Mouse (Mus musculus) lung, postnatal 10 days (tissue): Measurements from ENCODE around the gene Hdac8.

Experiments used
- DNase-seq: peaks from one replicate; pipeline ENCODE4 v3.0.0; 2021

Gene Hdac8

GRCm38 (mm10) chrX:102504644-102505481 lies at the start of gene Hdac8:
Gene Hdac8 (minus strand): TSS chrX:102505359.
- DNase-seq: peak; percentile 66

DNA sequence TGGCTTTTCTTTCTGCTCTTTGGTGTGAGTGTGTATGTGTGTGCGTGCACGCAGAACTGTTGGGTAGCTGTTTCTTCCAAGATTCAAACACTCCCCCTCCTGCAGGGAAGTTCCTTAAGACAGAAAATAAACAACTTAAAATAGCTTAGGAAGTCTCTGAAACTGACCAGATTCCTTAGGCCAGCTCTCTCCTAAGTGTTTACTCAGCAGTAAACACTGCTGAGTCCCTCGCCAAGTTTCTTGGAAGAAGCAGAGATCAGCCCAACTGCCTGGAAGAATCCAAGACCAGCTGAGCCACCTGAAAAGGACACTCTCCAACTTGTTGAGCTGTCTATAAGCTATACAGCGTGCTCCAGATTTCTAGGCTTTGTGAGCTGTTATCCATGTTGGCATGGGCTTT lies 4.0 kb upstream of the Hdac8 start:
- DNase-seq: peak; percentile 24

DNA sequence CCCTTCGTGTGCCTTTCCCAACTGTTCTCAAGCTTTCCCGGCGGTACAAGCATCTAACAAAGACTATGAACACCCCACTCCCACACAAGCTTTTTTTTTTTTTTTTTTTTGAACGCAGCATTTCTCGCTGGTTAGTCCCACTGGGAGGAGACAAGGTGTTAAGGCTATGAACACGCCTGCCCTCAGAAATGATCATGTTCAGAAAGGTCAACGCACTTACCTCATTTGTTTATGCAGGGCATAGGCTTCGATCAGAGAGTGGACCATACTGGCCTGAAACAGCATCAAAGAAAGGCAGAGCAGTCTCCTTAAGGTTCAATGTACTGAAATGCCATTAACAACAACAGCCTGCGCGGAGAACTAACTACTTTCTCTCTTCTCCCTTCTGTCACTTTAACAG lies 980 bp downstream of the Hdac8 start:
- no peak for DNase-seq

DNA sequence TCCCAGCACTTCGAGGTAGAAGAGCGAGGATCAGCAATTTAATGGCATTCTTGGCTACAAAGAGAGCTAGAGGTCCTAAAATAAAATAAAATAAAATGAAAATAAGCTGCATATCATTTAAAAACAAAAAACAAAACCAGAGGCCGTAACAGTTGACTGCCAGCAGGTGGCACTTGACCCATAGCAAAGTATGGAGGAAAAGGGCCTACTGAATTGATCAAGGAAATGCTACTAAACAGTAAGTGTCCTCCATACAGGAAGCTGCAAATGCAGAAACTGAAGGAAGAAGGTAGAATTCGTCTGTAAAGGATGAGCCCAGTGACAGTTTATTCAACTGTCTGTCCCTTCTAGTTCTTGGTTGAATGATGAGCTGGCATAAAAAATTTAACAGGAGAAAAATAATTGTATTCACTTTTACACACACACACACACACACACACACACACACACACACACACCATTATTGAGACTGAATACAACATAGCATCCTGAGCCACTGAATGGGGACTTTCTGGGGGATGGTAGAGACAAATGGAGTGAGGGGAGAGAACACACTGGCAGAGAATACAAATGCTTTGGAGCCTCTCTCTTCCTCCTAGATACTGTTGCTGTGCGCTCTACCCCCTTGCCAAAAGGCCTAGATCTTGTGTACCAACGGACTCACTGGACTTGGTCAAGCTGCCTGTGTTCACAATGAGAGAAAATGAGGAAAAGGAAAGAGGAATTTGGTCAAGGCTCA lies 11.0 kb downstream of the Hdac8 start:
- peak; percentile 13 for DNase-seq

DNA sequence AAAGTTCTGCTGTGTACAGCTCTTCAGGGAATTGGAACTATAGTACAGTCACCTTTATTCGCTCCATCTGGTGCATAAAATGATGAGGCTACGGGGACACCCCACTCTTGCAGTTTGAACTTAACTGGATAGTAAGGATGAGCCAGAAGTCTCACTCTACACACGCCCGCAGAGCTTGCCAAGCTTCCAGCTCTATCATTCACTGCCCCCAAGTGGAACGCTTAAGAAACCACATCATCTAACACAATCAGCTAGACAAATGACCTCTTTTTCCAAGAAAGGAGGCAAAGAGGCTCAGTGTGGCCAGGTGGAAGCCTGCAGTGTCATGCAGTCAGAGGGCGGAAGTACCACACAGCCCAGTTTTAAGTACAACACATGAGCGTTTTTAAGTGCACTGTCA lies 19.6 kb downstream of the Hdac8 start:
- DNase-seq: no peak

DNA sequence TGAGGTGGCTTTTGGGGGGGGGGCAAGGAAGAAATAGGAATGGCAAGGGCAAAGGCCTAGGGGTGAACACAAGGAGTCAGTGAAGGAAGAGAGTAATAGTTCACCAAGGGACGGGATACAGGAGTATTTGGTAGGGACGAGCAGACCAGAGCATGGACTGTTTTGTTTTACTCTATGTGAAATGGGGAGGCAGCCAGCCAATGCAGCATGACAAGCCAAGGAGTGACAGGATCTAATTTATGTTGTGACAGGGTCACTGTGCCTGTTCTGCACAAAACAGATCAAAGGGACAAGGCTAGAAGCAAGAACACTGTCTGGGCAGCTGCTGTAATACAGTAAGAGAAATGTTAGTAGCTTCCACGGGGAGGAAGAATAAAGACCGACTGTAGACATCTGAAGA lies 25.5 kb downstream of the Hdac8 start:
- DNase-seq: peak; percentile 7

DNA sequence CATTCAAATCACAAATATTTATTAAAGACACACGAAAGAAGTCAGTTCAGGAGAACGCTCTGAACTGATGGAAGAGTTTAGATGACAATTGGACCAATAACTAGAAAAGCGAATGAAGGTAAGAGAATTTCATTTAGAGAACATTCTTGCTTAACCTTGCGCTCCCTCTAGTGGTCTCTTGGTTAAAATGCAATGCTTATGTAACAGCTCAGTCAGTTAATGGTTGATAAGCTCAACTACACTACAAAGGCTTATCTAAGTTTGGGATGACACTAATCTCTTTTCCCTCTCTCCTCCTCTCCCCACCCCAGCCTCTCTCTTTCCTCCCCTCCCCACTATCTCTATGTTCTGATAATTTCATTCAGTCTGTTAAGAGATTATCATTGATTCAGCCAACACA lies 26.2 kb downstream of the Hdac8 start:
- DNase-seq: peak; percentile 38

GRCm38 (mm10) chrX:102478481-102478880 lies 26.7 kb downstream of the Hdac8 start:
- no peak for DNase-seq

DNA sequence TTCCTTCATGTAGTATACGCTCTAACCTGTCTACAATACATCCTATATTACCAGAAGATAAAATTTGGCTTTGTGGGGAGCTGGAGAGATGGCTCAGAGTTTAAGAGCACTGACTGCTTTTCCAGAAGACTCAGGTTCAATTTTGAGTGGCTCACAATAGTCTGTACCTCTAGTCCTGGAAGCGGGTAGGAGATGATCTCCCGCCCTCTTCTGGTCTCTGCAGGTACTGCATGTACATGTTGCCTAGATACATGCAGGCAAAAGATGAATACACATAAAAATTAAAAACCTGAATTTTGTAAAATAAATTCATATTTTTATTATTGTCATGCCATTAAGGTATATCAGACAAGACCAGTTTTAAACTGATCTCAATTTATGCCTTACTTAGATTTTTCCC lies 28.4 kb downstream of the Hdac8 start:
- peak; percentile 68 for DNase-seq

DNA sequence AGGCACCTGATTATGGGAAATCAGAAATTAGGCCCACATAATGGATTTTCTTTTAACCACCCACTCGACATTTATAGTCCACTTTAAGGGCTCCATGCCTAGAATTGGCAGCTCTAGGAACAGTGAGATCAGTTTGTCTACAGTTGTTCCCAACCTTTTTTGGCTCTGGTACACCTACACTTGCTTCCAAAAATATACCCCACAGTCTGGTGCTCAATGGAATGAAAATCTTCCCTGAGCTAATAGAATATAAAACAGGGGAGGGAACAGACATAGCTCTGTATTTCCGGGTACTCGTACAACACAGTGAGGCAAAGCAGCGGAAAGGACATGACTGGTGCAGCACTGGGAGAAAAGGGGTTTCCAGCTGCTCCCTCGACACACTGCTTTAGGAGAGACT lies 29.6 kb downstream of the Hdac8 start:
- no peak for DNase-seq

DNA sequence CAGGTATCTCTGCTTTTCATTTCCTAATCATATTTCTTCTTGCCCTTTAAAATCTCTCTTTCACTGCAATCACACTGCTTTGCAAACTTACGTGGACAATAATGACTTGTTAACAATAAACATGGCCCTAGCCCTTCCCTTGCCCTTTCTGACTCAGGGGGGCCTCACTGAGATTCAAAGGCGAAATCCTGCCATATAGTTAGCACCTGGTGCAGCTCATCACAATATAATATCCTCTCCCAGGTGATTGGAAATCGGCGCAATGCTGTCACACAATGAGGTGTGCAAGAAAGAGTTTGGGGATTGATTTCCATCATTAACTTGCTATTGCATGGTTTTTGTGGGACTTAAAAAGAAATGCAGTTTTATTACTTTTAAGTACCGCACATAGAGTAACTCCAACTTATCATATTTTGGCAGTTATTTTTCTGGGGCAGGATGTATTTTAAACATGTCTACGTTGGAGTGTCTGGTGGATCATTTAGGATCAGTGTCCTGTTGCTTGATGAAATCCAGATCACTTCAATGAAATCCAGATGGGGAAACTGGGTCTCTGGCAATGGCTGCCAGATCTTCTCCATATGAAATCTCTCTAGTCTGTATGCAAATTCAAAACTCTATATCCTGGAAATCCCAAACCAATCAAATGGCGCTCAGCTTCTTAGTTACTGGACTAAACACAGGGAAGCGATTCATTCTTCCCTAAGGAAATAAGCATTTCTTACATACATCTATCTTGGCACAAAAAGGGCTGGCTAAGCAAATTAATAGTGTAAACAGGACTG lies 86.6 kb downstream of the Hdac8 start:
- DNase-seq: no peak

GRCm38 (mm10) chrX:102416972-102417371 lies 88.2 kb downstream of the Hdac8 start:
- no peak for DNase-seq

GRCm38 (mm10) chrX:102416386-102416785 lies 88.8 kb downstream of the Hdac8 start:
- DNase-seq: no peak

GRCm38 (mm10) chrX:102384765-102385164 lies 120.4 kb downstream of the Hdac8 start:
- DNase-seq: no peak

GRCm38 (mm10) chrX:102383151-102383550 lies 122.0 kb downstream of the Hdac8 start:
- no peak for DNase-seq

GRCm38 (mm10) chrX:102366510-102366909 lies 138.6 kb downstream of the Hdac8 start:
- no peak for DNase-seq

DNA sequence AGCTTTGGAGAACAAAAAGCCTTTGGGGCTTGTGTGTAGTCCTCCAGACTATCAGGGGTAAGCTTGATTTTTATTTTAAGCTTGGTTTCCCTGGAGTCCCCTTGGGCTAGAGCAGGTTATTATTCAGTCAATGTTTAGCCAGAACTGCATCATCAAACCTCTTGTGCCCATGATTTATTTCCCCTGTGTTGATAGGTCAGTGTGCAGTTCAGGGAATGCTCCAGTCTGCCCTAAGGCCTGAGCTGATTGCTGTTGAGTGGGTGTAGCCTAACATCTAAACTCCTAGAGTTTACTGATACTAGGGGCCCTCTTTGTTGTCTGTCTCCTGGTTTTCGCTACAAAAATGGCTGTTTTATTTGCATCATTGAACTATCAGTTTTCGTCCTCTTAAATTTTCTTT lies 142.9 kb downstream of the Hdac8 start:
- no peak for DNase-seq

DNA sequence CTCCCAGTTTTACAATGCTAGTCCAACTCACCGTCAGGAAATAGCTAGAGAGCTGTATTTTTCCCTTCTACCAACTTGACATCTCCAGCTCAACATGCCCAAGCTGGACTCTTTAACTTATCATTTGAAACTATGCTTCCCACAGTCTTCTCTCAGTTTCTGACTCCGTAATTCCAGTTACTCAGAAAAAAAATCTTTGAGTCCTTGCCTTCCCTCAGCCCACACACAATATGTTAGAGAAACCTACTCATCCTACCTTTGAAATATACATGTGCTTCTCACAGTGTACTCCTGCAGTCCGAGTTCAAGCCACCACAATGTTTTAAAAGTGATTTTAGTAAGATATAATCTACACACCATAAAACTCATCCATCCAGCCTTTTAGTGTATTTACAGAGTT lies 151.7 kb downstream of the Hdac8 start:
- no peak for DNase-seq

DNA sequence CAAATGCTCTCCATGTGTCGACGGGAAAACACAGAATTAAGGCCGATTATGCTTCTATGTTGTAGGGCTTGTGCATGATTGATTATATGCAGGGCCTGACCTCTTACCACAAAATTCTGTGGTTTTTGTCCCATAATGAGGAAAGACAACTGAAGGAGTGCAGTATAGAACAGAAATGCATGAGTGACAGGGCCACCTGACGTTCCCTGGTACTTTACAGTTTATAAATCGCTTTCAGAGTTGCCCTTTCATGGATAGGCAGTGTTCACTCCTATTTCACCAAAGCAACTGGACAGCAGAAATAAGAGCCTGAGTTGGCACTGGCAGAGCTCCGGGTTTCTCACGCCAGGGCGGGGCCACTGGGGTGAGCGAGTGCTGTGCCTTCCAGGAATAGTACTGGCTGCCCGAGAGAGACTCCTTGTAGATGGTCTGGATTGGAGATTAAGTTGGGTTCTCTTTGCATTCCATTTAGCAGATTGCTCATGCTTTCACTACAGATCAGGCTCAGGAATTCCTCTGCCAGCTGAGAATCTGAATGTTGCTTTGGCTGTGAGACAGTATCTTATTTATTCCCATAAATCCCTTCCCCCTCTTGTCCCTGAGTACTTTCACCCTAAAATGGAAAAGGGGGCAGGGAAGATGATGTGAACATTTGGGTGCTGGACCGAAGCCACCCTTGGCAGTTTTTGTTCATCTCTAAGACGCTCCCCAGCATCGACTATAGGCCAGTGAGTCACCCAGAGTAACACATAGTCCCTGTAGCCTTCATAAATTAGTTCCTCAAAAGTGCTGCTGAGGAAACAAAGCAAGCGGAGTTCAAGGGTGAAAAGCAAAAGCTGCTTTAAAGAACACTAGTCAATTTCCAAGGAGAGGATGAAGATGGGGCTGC lies 155.1 kb downstream of the Hdac8 start:
- DNase-seq: peak; percentile 31

GRCm38 (mm10) chrX:102348886-102349486 lies 156.2 kb downstream of the Hdac8 start:
- no peak for DNase-seq

GRCm38 (mm10) chrX:102341688-102342087 lies 163.5 kb downstream of the Hdac8 start:
- DNase-seq: no peak
